Mouse (Mus musculus): ENCODE measurements at regions not wholly inside any gene's neighbourhood (a gene's known extent, or its start where the extent isn't known, plus 50 kb on each side); places are given as distances from the start of the nearest gene placed in this dataset.

- DNase-seq = no peak
Observed at GRCm38 (mm10) chr10:20776640-20777413, 51.9 kb upstream of the Pde7b start.

- no peak for DNase-seq
Observed at GRCm38 (mm10) chr10:20775731-20776429, 51.0 kb upstream of the Pde7b start.
